Mouse (Mus musculus) 3T3-L1 (cell line): ENCODE data around the gene Orc1.
A peak's percentile ranks its signal among the peaks of the same experiment; 100 is the strongest.

ENCODE experiments used
- DNase-seq: peaks from one replicate; pipeline ENCODE4 v3.0.0-alpha.2; 2015; ENCODE audit warnings: low read depth, low spot score

Orc1 gene

DNA sequence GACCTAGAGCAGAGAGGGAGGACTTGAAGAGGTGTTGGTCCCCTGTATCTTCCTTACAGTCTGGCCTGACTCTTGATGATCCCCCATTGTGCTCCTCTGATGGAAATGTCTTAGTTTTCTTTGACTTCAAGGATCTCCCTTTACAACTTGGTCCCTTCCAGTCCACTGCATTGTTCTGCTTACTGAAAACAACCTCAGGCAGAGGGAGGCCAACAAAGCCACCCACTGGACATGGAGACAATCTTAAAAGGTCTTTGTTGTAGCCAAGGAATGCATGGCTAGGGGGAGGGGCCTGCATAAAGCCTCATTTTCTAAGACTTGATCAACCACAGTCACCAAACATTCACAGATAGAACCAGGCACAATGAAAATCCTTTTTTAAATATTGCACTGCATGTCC lies 55.9 kb downstream of the Orc1 start:
- DNase-seq, result no peak

DNA sequence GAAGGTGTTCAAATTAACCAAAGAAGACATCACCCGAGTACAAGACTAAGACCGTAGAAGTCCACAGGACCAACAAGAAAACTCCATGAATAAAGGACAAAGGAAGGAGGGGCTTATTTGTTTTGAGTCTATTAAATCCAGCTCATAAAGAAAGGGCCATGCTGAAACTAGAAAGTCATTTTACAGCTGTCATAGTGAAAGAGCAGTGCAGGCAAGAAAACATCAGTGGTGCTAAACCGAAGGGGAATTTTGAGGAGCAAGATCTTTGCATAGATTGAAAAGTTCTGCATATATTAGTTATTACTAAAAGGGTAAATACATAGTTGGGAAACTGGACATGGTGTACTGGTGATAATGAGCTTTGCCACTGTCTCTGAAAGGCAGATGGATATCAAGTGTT lies 58.5 kb downstream of the Orc1 start:
- DNase-seq, result no peak

DNA sequence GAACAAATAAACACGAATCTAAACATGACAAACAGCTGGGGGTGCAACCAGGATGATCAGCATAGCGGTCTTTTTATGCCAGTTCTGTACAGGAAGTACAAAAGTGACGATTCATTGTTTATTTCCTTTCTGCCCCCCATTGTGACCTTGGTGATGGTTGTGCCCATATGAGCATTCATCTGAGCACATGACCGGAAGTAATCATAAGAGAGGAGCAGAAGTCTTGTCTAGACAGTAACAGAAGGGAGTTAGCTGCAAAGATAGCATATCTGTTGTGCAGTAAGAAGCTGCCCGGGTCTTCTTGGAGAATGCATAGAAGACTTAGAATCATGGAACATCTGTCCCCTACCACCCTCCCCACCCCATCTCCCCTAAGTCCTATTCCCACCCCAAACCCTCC lies 59.5 kb downstream of the Orc1 start:
- DNase-seq, result no peak

DNA sequence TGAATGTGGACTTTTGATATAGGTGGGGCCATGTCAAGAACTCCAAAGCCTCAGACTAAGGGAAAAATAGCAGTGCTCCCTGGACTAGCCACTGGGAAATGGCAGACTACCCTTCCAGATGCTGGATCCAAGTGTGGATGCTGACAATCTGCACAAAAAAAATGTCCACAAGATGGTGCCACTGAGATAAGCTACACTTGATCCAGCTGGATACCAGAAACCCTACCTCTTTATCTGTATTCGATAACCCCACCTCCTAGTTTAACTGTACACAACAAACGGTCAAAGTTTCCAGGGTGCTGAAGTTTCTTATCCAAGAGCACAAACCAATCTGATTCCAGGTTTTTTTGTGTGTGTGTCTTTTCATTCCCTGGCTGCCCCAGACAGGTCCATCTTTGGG lies 85.2 kb downstream of the Orc1 start:
- DNase-seq, result peak; percentile 76
